Mouse (Mus musculus) heart, postnatal 0 days (tissue): ENCODE data around the gene Dzip1. TPM values are rescaled to one million over a fixed set of nuclear protein-coding genes. Genes with fewer than 3 reads are reported as not detected.

Source experiments
- ATAC-seq: fragments of 200-750 bp; cut with Nextera tagmentation; 2 replicates; pipeline ENCODE4 v1.8.0; 2017; ENCODE audit warnings: low read depth, moderate number of reproducible peaks, moderate library complexity; ENCODE audit not compliant: insufficient read depth
- DNase-seq: peaks from one replicate; pipeline ENCODE4 v3.0.0-alpha.2; 2016; ENCODE audit warnings: low spot score
- H3K27ac ChIP-seq: fragments of 300-500 bp; sonication (generic); 2 replicates; pipeline ENCODE4 v1.5.1; 2014; ENCODE audit warnings: low read depth, mild to moderate bottlenecking
- H3K27me3 ChIP-seq: fragments of 300-500 bp; sonication (generic); 2 replicates; pipeline ENCODE4 v1.6.1; 2014; ENCODE audit warnings: low read length, mixed read lengths; ENCODE audit not compliant: control insufficient read depth, insufficient read depth
- H3K36me3 ChIP-seq: fragments of 300-500 bp; sonication (generic); replicated peaks from 2 replicates; pipeline ENCODE4 v1.6.1; 2014; ENCODE audit warnings: low read length, mixed read lengths; ENCODE audit not compliant: control insufficient read depth, insufficient read depth
- H3K4me1 ChIP-seq: fragments of 300-500 bp; sonication (generic); 2 replicates; pipeline ENCODE4 v1.6.1; 2014; ENCODE audit warnings: antibody characterized with exemption; ENCODE audit not compliant: control insufficient read depth, insufficient read depth
- H3K4me2 ChIP-seq: fragments of 300-500 bp; sonication (generic); 2 replicates; pipeline ENCODE4 v1.6.1; 2014; ENCODE audit warnings: low read depth, mild to moderate bottlenecking, low read length, moderate library complexity
- H3K4me3 ChIP-seq: fragments of 300-500 bp; sonication (generic); 2 replicates; pipeline ENCODE4 v1.5.1; 2014; ENCODE audit warnings: low read depth, low read length
- H3K9ac ChIP-seq: fragments of 300-500 bp; sonication (generic); replicated peaks from 2 replicates; pipeline ENCODE4 v1.6.1; 2014; ENCODE audit warnings: low read depth, low read length, mixed read lengths
- H3K9me3 ChIP-seq: fragments of 300-500 bp; sonication (generic); replicated peaks from 2 replicates; pipeline ENCODE4 v1.6.1; 2016; ENCODE audit warnings: low read length; ENCODE audit not compliant: control insufficient read depth
- CTCF ChIP-seq: IDR thresholded peaks from 2 replicates; pipeline ENCODE4 v1.5.1; 2016; ENCODE audit warnings: antibody characterized with exemption, control low read depth, low read depth
- EP300 ChIP-seq: IDR thresholded peaks from 2 replicates; pipeline ENCODE4 v1.6.1; 2016; ENCODE audit warnings: antibody characterized with exemption, low read depth
- WGBS: fragments of 180-500 bp; shearing (Covaris S2); extraction: QIAGEN DNeasy Blood & Tissue Kit; methylation state at CpG from one replicate; pipeline ENCODE4 v1.1.7; 2014; 5-methylcytosine and 5-hydroxymethylcytosine counted together
- polyA plus RNA-seq: library from polyadenylated mRNA; unstranded; fragments of >200 nt; fragmentation: Nextera tagmentation; extraction: Ambion mirVana; gene quantifications from 2 replicates; pipeline ENCODE4 v1.2.1, GENCODE M21; 2015
- total RNA-seq: library from RNA; depleted of rRNA; stranded (reverse); fragments of >200 nt; gene quantifications from 2 replicates; pipeline ENCODE4 v1.2.3, GENCODE M21; 2014; ENCODE audit warnings: low replicate concordance

The Dzip1 gene
- total and polyA plus RNA-seq, 2 experiments from 2014 or later: 1.2 to 3.4 TPM

- Histone ChIP-seq H3K36me3 (no peaks in the 10 kb centered on the region), H3K27me3 (peaks cover 29% of the 10 kb centered on the region), H3K9ac (peak overlapping the region; percentile 20; the same call in 1 of the 2 replicates), H3K27ac (no peak overlapping the region), H3K4me2 (peak overlapping the region; percentile 82), H3K9me3 (no peaks in the 10 kb centered on the region), H3K4me3 (peak overlapping the region; percentile 44), H3K4me1 (peaks cover 19% of the 10 kb centered on the region)
- WGBS: 44% methylated on average over 22 of the region's 22 CpGs
- no peak for DNase-seq
- ATAC-seq: no peak
- TF ChIP-seq CTCF: no peak
- no peak for TF ChIP-seq EP300
These were observed 3.0 kb downstream of the Dzip1 start for GRCm38 (mm10) chr14:118922251-118922650.

DNA sequence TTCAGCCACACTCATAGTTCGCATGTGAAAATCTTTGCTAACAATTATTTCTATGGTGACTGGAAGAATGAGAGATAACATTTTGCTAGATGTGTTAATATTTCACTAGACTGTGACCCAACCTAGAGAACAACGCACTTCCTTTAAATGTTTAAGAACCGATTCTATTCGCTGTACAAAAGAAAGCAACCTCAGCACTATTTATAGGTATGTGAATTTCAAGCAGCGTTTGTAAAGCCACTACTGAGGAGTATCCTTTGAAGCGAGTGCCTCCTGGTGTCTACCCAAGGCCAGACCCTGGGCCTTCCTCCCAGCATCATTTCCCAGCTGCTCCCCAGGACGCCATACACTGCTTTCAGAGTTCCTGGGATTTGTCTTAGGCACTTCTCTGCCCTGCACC lies 4.6 kb downstream of the Dzip1 start:
- DNase-seq (no peak), ATAC-seq (no peak)
- Histone ChIP-seq H3K9ac (no peak overlapping the region), H3K9me3 (no peaks in the 10 kb centered on the region), H3K4me1 (peaks cover 19% of the 10 kb centered on the region), H3K4me2 (no peak overlapping the region), H3K4me3 (no peak overlapping the region), H3K27ac (no peak overlapping the region), H3K36me3 (no peaks in the 10 kb centered on the region), H3K27me3 (peaks cover 24% of the 10 kb centered on the region)
- TF ChIP-seq EP300 (no peak), CTCF (no peak)
- 61% methylated on average over 7 of the region's 7 CpGs for WGBS

GRCm38 (mm10) chr14:118919025-118919424 lies 6.2 kb downstream of the Dzip1 start:
- H3K4me2 ChIP-seq: no peak overlapping the region
- DNase-seq: peak; percentile 22
- H3K27ac ChIP-seq: no peak overlapping the region
- peaks cover 16% of the 10 kb centered on the region for H3K27me3 ChIP-seq
- H3K4me1 ChIP-seq: peaks cover 10% of the 10 kb centered on the region
- H3K36me3 ChIP-seq: no peaks in the 10 kb centered on the region
- WGBS: 58% methylated on average over 8 of the region's 8 CpGs
- no peak overlapping the region for H3K4me3 ChIP-seq
- H3K9me3 ChIP-seq: no peaks in the 10 kb centered on the region
- H3K9ac ChIP-seq: no peak overlapping the region
- peak; percentile 54; the same call in 1 of the 2 replicates for ATAC-seq
- TF ChIP-seq CTCF: peak; percentile 53
- no peak for TF ChIP-seq EP300

DNA sequence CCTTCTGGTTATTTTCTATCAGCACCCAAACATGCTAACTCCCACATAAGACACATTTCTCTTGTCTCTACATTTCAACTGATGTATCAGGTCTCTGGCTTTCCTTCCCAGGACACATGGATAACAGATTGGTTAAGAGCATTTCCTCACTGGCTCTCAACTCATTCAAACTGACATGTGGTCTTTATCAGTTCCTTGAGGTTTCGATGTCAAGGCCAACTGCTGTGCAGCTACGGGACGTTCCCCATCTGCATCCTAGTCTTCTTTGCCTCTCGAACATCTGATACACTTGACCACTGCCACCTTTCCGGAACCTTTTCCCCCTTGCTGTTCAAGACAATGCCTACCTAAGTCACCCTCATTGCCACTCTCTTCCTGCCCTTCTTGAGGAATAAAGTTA lies 11.6 kb downstream of the Dzip1 start:
- TF ChIP-seq EP300 (no peak), CTCF (no peak)
- no peak for DNase-seq
- 61% methylated on average over 5 of the region's 5 CpGs for WGBS
- Histone ChIP-seq H3K4me1 (no peaks in the 10 kb centered on the region), H3K4me2 (no peak overlapping the region), H3K27me3 (no peaks in the 10 kb centered on the region), H3K36me3 (no peaks in the 10 kb centered on the region), H3K4me3 (no peak overlapping the region), H3K9me3 (no peaks in the 10 kb centered on the region), H3K27ac (no peak overlapping the region), H3K9ac (no peak overlapping the region)
- ATAC-seq: no peak

DNA sequence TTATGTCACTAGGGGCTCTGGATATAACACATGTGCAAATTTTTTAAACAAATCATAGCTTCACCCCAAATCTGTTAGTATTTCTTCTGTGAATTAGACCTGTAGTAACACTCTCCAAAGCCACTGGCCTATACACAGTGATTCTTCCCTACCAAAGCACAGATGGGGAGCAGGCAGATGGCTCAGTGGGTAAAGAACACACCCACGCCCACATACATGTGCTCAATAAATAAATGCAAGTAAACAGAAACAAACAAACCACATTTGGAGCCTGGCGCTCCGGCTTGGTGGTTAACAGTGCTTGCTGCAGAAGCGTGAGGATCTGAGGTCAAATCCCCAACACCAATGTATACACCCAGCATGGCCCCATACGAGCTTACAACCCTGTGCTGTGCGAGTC lies 13.7 kb downstream of the Dzip1 start:
- no peak for DNase-seq
- Histone ChIP-seq H3K36me3 (no peaks in the 10 kb centered on the region), H3K27me3 (no peaks in the 10 kb centered on the region), H3K9me3 (no peaks in the 10 kb centered on the region), H3K9ac (no peak overlapping the region), H3K4me3 (no peak overlapping the region), H3K4me1 (no peaks in the 10 kb centered on the region), H3K27ac (no peak overlapping the region), H3K4me2 (no peak overlapping the region)
- TF ChIP-seq EP300 (no peak), CTCF (no peak)
- ATAC-seq: no peak
- WGBS: 91% methylated on average over 6 of the region's 6 CpGs
